Mouse (Mus musculus) cerebellum, adult 2 months (tissue): ENCODE measurements around the gene Tbc1d22b.

Source experiments
- CTCF ChIP-seq: fragments of 200-500 bp; IDR thresholded peaks from 2 replicates; pipeline ENCODE4 v1.5.1; 2011; ENCODE audit warnings: low read depth, mild to moderate bottlenecking, control low read depth, low read length, moderate library complexity, borderline replicate concordance; ENCODE audit not compliant: insufficient read depth
- POLR2A ChIP-seq: fragments of 200-500 bp; IDR thresholded peaks from 2 replicates; pipeline ENCODE4 v1.6.1; 2011; ENCODE audit warnings: low read length, control low read depth, borderline replicate concordance; ENCODE audit not compliant: insufficient read depth

DNA sequence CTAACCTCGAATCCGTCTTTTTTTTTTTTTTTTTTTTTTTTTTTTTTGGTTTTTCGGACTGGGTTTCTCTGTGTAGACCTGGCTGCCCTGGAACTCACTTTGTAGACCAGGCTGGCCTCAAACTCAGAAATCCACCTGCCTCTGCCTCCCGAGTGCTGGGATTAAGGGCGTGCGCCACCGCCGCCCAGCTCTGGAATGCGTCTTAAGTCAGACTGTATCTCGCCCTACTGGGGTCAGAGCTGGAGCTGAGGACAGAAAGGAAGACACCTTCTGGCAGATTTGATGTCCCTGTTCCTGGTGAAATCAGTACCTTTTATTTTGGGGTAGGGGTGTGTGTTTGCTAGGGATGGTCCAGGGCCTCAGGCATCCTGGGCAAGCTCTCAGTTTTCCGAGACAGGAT lies 82.7 kb downstream of the Tbc1d22b start:
- TF ChIP-seq CTCF = no peak
- TF ChIP-seq POLR2A = no peak
